Mouse (Mus musculus) C2C12 (cell line): ENCODE results near the gene Dcaf8.
A peak's percentile ranks its signal among the peaks of the same experiment; 100 is the strongest.

Experiments
- CTCF ChIP-seq: IDR thresholded peaks from one replicate; pipeline ENCODE4 v1.5.1; 2011; ENCODE audit not compliant: control insufficient read depth, insufficient read depth, insufficient read length
- FOSL1 ChIP-seq: IDR thresholded peaks from one replicate; pipeline ENCODE4 v1.8.0; 2011; ENCODE audit warnings: mild to moderate bottlenecking, low read length; ENCODE audit not compliant: poor library complexity, insufficient read depth, severe bottlenecking
- MAX ChIP-seq: IDR thresholded peaks from one replicate; pipeline ENCODE4 v1.6.1; 2011; ENCODE audit warnings: mild to moderate bottlenecking, control low read depth
- MYOD1 ChIP-seq: IDR thresholded peaks from one replicate; pipeline ENCODE4 v1.6.1; 2011; ENCODE audit warnings: low read depth; ENCODE audit not compliant: control insufficient read depth, insufficient read length
- MYOG ChIP-seq: IDR thresholded peaks from one replicate; pipeline ENCODE4 v1.6.1; 2011; ENCODE audit not compliant: control insufficient read depth, insufficient read length; ENCODE audit errors: extremely low read depth
- USF1 ChIP-seq: IDR thresholded peaks from one replicate; pipeline ENCODE4 v1.6.1; 2011; ENCODE audit warnings: low read depth, mild to moderate bottlenecking, control low read depth, moderate library complexity

GRCm38 (mm10) chr1:172147835-172148278 is at the start of gene Dcaf8:
- no peak for TF ChIP-seq CTCF
- TF ChIP-seq USF1, result no peak
- TF ChIP-seq MAX, result peak; percentile 67
- no peak for TF ChIP-seq MYOD1
- no peak for TF ChIP-seq FOSL1
- TF ChIP-seq MYOG, result no peak
